Mouse (Mus musculus): ENCODE data around the gene Lrrc28.

The Lrrc28 gene

GRCm38 (mm10) chr7:67487889-67488411, 157.1 kb downstream of the Lrrc28 start:
- DNase-seq (ENCODE audit: low read depth, low spot score): no peak

DNA sequence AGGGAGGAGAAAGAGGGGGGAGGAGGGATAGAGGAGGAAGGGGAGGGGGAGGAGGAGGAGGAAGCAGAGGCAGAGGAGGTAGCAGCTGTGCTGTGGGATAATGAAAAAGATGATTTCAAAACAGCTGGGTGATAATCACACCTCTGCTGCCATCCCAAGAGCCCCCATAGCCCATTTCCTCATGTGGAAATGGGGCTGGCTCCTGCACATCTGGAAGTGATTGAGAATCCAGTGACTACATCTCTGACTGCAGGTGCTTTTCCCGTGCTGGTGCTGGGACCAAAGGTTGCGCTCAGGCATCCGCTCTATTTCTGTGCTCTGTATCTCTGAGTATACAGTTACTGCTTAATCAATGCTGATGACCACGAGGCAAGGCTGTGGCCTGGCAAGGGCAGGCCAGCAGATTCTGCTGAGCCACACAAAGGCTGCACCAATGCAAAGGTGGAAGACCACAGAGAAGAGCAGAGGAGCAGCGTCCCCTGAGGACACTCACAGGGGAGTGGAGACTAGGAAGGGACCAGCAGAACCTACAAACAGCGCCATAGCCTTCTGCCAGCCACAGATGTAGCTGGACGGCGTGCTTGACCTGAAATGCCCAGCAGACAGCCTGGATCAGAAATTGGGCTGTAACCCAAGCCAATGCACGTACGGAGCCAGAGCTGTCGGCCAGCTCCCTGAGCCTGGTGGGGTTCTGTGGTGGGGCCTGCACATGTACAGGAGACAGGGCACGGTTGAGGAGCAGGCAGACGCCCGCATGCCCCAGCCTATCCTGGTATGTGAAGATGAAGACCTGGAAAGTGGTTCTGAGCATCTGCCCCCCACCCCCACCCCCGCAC, 157.9 kb downstream of the Lrrc28 start:
- DNase-seq (ENCODE audit: low read depth, low spot score): no peak

DNA sequence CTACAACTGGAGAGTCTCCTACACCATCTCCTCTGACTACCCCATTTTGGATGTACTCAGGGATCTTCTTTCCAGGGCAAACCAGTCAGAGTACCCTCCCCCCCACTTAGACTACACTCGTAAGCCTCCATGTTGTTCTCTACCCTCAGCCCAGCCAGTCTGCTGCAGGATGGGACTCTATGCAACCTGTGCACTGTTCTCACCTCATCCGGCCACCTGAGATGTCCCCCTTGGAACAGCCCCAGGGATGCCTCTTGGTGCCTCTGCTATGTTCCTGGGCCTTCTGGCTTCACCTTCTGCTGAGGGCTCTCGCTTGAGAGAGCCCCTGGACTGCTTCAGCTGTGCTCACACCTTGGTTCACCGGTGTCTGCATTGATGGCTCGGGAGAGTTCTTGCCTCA, 158.7 kb downstream of the Lrrc28 start:
- no peak for DNase-seq (ENCODE audit: low read depth, low spot score)

GRCm38 (mm10) chr7:67483698-67484097, 161.4 kb downstream of the Lrrc28 start:
- DNase-seq (ENCODE audit: low read depth, low spot score): no peak

DNA sequence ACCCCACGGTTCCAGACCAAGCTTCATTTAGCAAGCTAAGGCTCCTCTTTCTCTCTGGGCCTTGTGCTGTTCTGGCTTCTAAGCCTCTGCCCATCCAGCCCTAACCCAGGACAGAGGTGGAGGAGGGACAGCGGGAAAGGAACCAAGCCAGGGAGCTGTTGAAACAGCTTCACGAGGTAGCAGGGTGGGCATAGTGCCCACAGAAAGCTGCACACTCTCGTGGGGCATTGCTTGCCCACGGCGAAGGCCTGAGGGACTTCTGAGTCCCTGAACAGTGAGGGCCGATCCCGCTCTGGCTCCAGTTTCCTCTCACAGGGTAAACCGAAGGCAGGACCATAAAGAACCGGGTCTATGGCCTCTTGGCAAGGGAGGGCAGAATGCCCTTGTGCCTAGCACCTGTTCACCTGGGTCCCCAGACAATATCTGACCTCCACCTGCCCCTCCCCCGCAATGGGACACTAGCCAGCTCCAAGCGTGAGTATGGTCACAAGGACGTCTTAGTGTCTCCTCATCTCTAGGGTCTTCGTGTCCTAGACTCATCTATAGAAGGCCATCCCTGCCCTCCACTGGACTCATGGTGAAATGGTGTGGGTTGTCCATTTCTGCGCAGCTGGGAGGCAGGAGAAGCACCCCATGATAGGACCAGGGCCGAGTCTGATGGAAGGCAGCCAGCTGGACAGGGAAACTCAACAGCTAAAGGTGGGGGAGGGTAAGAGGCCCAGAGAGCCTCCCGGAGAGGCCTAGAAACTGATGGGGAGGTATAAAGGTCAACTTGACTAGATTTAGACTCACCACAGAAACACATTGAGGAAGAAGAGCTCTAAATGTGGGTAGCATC, 165.3 kb downstream of the Lrrc28 start:
- no peak for DNase-seq (ENCODE audit: low read depth, low spot score)

DNA sequence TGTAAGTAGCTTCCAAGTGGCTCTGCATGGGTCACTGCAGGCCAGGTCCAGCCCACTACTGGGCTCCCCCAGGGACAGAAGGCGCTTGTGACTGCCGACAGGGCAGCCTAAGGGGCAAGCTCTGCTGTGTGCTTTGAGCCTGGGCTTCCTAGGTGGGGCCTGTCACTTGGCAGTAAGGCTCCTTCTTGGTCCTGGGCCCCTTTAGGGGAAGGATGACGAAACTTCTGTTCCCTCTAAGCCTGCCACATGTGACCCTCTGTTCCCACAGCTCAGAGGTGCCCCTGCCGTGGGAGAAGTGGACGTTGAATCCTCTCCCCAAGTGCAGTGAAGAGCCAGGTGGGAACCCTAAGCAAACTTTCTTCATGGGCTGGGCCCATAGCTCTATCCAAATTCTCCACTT, 165.9 kb downstream of the Lrrc28 start:
- no peak for DNase-seq (ENCODE audit: low read depth, low spot score)

GRCm38 (mm10) chr7:67477996-67478395, 167.1 kb downstream of the Lrrc28 start:
- DNase-seq (ENCODE audit: low read depth, low spot score): no peak

- no peak for DNase-seq (ENCODE audit: low read depth, low spot score)
Observed at GRCm38 (mm10) chr7:67471295-67471694, 173.8 kb downstream of the Lrrc28 start.

DNA sequence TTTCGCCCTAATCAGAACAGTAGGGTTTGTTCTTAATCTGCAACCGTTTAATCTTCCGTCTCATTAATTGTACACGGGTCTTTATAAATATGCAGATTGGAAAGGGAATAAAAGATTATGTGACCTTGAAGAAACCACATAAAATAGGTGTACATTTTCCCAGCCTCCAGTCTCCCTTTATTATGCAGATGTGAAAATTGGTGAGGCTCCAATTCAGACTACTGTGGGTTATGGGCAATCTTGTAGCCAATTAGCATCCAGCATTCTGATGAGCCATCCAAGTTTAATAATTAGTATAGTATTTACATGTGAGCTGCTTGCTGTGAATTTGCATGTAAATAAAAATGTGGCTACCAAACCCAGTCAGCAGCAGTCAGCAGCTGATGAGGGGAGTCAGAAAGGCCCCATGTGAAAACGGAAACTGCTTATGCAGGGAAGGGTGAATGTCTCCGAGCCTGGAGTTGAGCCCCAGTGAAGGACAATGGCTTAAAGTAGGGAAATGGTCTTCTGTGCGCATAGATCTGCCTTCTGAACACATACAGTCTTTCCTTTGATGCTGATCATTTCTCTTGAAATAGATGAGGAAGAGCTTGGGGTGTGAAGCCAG, 176.2 kb downstream of the Lrrc28 start:
- no peak for DNase-seq (ENCODE audit: low read depth, low spot score)

DNA sequence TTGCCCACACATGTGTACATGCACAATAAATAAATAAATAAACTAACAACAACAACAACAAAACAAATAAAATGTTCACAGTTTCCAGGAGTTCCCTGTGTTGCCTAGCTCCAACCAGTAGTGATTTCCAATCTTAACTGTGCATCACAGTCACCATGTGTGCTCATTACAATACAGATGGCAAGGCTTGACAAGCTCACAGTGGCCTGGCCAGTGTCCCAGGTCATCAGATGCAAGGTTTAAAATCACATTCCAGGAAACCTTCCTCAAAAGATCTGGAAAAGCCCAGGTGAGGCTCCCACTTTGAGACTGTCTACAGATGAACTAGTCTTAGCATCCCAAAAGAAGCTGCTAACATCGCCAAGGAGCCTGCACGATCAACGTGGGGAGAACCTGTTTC, 176.9 kb downstream of the Lrrc28 start:
- no peak for DNase-seq (ENCODE audit: low read depth, low spot score)

DNA sequence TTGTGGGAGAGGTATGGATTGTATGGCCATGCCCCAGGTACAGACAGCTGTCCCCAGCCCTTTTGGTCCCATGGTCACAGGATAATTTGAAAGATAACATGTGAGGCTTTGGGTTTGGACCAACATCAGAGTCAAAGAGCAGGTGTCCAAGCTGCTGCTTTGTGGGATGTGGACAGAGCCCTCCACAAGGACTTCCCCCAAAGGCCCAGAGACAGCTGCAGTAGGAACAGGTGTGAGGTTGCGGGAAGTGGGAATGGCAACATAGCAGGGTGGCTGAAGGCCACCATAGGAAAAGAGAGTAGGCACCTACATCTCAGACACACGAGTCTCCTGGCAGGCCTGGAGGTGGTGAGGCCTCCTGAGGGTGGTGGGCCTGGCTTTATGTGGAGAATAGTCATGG, 178.7 kb downstream of the Lrrc28 start:
- DNase-seq (ENCODE audit: low read depth, low spot score): no peak

DNA sequence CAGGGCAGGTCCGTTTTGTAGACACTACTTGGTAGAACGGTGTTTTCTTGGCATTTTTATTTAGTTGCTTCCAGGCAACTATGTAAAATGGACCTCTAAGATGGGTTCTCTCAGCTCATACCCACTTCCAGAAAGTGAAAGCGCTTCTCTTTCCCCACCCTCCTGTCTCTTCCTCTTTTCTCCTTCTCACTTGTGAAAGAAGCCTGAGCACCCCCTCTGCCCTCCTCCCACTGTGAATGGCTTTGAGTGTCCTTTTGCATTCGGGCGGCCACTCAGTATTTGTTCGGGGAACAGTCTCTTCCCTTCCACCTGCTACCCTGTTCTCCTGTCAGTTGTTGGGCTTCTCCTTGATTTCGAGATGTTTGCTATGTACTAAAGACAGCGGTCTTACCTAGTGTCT, 180.4 kb downstream of the Lrrc28 start:
- no peak for DNase-seq (ENCODE audit: low read depth, low spot score)

DNA sequence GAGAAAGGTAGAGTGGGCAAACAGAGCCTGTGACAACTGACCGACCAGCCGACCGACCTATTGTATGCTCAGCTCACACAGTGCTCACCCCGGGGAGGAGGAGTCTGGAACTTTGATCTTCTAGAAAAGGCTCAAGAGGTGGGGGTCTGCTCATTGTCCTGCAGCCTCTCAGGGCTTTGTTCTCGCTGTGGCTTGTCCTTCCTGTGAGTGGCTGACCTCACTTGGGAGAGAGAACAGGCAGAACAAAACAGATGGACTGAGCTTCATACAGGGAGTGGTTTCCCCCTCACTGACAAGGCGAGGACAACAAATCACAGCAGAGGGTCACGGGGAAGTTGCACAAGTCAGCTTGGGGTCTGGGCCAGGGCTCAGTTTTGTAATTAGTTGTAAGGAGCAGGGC, 181.5 kb downstream of the Lrrc28 start:
- DNase-seq (ENCODE audit: low read depth, low spot score): no peak
